Mouse (Mus musculus) heart, embryonic 13.5 days (tissue): ENCODE results near the gene Rnps1. TPM values are rescaled to one million over a fixed set of nuclear protein-coding genes. Genes with fewer than 3 reads are reported as not detected.
A peak's percentile ranks its signal among the peaks of the same experiment; 100 is the strongest.
"Not testable (repeated sequence)": the region's sequence is repeated elsewhere in the genome, so short reads cannot be mapped to it uniquely, and the experiment has no call there.

Experiments used
- ATAC-seq: fragments of 200-750 bp; cut with Nextera tagmentation; 2 replicates; pipeline ENCODE4 v1.8.0; 2017; ENCODE audit warnings: moderate TSS enrichment; ENCODE audit not compliant: insufficient number of reproducible peaks, low FRiP score, low TSS enrichment; ENCODE audit errors: extremely low read depth
- H3K27ac ChIP-seq: fragments of 300-500 bp; sonication (generic); replicated peaks from 2 replicates; pipeline ENCODE4 v1.5.1; 2015; ENCODE audit warnings: moderate library complexity, mild to moderate bottlenecking, inconsistent platforms
- H3K27me3 ChIP-seq: fragments of 300-500 bp; sonication (generic); replicated peaks from 2 replicates; pipeline ENCODE4 v1.6.1; 2015; ENCODE audit warnings: mild to moderate bottlenecking, inconsistent platforms
- H3K36me3 ChIP-seq: fragments of 300-500 bp; sonication (generic); 2 replicates; pipeline ENCODE4 v1.6.1; 2015; ENCODE audit warnings: mild to moderate bottlenecking, inconsistent platforms
- H3K4me1 ChIP-seq: fragments of 300-500 bp; sonication (generic); 2 replicates; pipeline ENCODE4 v1.6.1; 2015; ENCODE audit warnings: inconsistent platforms
- H3K4me2 ChIP-seq: fragments of 300-500 bp; sonication (generic); 2 replicates; pipeline ENCODE4 v1.6.1; 2015; ENCODE audit warnings: inconsistent platforms, mild to moderate bottlenecking, moderate library complexity
- H3K4me3 ChIP-seq: fragments of 300-500 bp; sonication (generic); 2 replicates; pipeline ENCODE4 v1.5.1; 2015; ENCODE audit warnings: moderate library complexity, mild to moderate bottlenecking, inconsistent platforms
- H3K9ac ChIP-seq: fragments of 300-500 bp; sonication (generic); 2 replicates; pipeline ENCODE4 v1.6.1; 2015; ENCODE audit warnings: inconsistent platforms, mild to moderate bottlenecking, moderate library complexity
- H3K9me3 ChIP-seq: fragments of 300-500 bp; sonication (generic); 2 replicates; pipeline ENCODE4 v1.6.1; 2016; ENCODE audit warnings: inconsistent platforms
- WGBS: fragments of 180-500 bp; shearing (Covaris S2); methylation state at CpG from one replicate; pipeline ENCODE4 v1.1.7; 2015; ENCODE audit warnings: mixed read lengths; 5-methylcytosine and 5-hydroxymethylcytosine counted together
- polyA plus RNA-seq: library from polyadenylated mRNA; unstranded; fragments of >200 nt; fragmentation: Nextera tagmentation; extraction: Ambion mirVana; gene quantifications from 2 replicates; pipeline ENCODE4 v1.2.1, GENCODE M21; 2015

Gene Rnps1
- polyA plus RNA-seq, 1 experiment from 2014 or later = 234 TPM

DNA sequence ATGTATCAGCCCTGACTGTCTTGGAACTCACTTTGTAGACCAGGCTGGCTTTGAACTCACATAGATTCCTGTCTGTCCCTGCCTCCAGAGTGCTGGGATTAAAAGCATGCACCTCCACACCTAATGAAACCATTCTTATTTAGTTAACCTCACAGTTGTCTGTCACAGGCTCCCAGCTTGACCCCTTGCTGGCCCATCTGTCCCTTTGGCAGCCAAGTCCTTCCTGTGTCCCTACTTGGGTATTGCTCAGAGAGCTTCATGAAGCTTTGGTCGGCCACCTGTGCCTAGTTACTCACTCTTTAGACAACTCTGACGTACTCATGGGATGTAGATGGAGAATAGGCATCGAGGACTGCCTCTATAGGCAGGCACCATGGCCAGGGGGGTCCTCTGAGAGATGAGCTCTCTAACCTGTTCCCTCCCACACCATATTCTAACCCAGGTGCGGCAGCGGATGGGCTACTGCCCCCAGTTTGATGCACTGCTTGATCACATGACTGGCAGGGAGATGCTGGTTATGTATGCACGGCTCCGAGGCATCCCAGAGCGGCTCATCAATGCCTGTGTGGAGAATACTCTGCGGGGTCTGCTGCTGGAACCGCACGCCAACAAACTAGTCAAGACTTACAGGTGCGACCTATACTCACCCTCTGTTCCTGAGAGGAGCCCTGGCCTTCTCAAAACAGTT is 7.1 kb upstream of the Rnps1 start:
- no peak overlapping the region for H3K4me3 ChIP-seq
- no peak overlapping the region for H3K27ac ChIP-seq
- ATAC-seq = no peak
- no peak overlapping the region for H3K9ac ChIP-seq
- no peaks in the 10 kb centered on the region for H3K27me3 ChIP-seq
- no peaks in the 10 kb centered on the region for H3K4me1 ChIP-seq
- 84% methylated on average over 12 of the region's 12 CpGs for WGBS
- H3K9me3 ChIP-seq = no peaks in the 10 kb centered on the region
- H3K4me2 ChIP-seq = no peak overlapping the region
- peaks cover 85% of the 10 kb centered on the region for H3K36me3 ChIP-seq

DNA sequence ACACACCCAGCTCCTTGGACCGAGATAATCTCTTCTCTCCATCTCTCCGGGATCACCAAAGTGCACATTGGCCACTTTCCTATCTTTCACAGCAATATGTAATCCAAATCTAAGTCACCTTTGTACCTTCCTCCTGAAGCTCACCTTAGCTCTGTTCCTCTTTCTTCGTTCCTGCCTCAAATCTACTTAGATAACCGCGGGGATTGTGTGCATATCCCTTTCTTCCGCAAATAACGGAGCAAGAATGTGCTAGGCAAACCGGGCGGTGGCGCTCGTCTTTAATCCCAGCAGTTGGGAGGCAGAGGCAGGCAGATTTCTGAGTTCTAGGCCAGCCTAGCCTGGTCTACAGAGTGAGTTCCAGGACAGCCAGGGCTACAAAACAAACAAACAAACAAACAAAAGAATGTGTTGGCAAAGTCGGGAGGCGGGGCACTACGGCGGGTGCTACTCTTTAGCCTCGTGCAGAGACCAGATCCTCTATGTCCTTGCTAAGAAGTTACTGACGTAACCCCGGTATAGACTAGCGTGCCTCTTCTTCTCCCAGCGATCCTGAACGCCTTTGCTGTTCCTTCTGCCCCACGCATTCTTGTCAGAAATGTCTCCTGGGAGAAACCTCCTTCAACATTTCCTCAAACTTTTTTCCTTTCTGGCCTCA is 681 bp upstream of the Rnps1 start:
- peaks cover 58% of the 10 kb centered on the region for H3K36me3 ChIP-seq
- H3K9me3 ChIP-seq = no peaks in the 10 kb centered on the region
- 0 out of 2 replicates have a peak, but pooled peaks have one; percentile 3 for ATAC-seq
- H3K4me2 ChIP-seq = peak overlapping the region; percentile 99
- 25% methylated on average over 22 of the region's 22 CpGs for WGBS
- no peaks in the 10 kb centered on the region for H3K27me3 ChIP-seq
- H3K4me3 ChIP-seq = peak overlapping the region; percentile 97
- H3K27ac ChIP-seq = peak overlapping the region; percentile 95
- H3K4me1 ChIP-seq = peaks cover 40% of the 10 kb centered on the region
- H3K9ac ChIP-seq = peak overlapping the region; percentile 90

DNA sequence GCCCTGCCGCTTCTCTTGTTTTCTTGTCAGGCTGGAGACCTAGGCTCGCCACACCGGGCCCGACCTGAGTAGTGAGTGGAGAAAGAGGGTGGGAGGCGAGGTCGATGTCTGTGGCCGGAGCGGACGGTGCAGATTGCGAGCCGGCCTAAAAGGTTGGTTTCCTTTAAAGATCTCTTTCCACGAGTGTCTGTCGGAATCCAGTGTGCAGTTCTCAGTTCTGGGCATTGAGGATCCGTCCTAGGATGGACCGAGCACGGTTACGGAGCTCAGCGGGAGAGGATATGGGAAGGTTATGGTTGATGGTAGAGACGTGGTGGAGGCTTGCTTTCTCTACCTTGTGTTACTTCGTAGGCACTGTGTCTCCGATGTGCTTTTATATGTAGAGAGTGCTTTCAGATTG is 646 bp downstream of the Rnps1 start:
- H3K4me1 ChIP-seq = peaks cover 40% of the 10 kb centered on the region
- H3K27me3 ChIP-seq = no peaks in the 10 kb centered on the region
- H3K36me3 ChIP-seq = peaks cover 58% of the 10 kb centered on the region
- under 1% methylated on average over 21 of the region's 21 CpGs for WGBS
- H3K4me2 ChIP-seq = peak overlapping the region; percentile 99
- H3K9ac ChIP-seq = peak overlapping the region; percentile 98
- no peak for ATAC-seq
- peak overlapping the region; percentile 97 for H3K4me3 ChIP-seq
- peak overlapping the region; percentile 95 for H3K27ac ChIP-seq
- no peaks in the 10 kb centered on the region for H3K9me3 ChIP-seq

DNA sequence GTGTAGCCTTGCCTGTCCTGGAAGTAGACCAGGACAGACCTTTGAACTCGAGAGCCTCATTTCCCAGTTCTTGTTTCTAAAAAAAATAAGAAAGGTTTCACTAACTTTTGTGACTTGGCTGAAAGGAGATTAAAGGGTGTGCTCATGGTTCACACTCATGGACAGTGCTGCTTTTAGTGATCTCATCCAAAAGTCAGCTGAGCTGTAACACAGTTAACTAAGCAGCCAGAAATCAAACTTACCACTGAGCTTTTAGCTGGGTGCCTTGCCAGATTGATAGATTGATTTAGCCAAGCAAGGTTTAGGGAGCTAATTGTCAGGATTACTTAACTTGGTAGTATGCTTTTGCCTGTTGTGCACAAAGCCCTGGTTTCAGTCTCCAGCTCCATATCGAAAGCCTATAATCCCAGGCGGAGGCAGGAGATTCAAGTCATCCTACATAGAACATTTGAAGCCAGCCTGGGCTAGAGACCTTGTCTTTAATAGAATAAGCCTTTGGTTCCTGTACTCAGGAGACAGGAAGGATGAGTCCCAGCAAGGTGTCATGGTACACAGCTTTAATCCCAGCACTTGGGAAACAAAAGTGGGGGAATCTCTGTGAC is 1.8 kb downstream of the Rnps1 start:
- Histone ChIP-seq H3K4me1 (peaks cover 40% of the 10 kb centered on the region), H3K27ac (no peak overlapping the region), H3K9me3 (no peaks in the 10 kb centered on the region), H3K27me3 (no peaks in the 10 kb centered on the region), H3K4me3 (peak overlapping the region; percentile 97), H3K9ac (peak overlapping the region; percentile 98), H3K4me2 (peak overlapping the region; percentile 99), H3K36me3 (peaks cover 58% of the 10 kb centered on the region)
- 81% methylated on average over 3 of the region's 3 CpGs for WGBS
- no peak for ATAC-seq

DNA sequence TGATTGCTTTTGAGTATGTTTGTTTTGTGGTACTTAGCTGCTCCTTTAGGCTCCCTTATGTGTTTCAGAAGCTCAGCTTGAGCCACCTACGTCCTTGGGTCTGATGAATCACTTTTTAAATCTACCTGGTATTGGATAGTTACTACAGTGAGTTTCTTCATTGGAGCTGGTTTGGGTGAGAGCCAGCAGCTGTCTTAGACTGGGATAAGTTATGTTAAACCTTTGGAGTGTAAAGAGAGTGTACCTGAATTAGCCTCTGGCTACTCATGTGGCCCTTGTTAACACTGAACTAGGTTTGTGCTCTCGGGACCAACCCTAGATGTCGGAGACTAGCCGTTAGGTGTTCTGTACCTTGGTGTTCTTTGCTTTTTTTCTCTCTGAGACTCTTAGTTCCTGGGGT is 8.7 kb downstream of the Rnps1 start:
- 87% methylated on average over 4 of the region's 4 CpGs for WGBS
- Histone ChIP-seq H3K9ac (no peak overlapping the region), H3K27ac (no peak overlapping the region), H3K27me3 (no peaks in the 10 kb centered on the region), H3K4me1 (peaks cover 13% of the 10 kb centered on the region), H3K9me3 (no peaks in the 10 kb centered on the region), H3K4me2 (no peak overlapping the region), H3K36me3 (peaks cover 74% of the 10 kb centered on the region), H3K4me3 (no peak overlapping the region)
- no peak for ATAC-seq

DNA sequence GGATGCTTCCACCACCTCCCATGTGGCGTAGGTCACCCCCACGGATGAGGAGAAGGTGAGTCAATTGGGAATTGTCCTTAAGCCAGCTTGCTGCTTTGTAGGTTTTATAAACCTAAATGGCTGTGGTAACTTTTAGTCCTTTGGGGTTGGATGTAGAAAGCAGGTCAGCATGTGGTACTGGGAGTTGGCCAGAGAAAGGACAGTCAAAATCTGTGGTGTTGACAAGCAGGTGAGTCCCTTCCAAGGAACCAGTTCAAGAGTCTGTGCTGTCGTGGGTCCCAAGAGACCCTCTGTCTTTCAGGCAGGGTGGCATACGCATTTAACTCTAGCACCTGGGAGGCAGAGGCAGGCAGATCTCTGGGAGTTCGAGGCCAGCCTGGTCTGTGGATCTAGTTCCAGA is 10.1 kb downstream of the Rnps1 start:
- Histone ChIP-seq H3K27me3 (no peaks in the 10 kb centered on the region), H3K9ac (no peak overlapping the region), H3K4me2 (no peak overlapping the region), H3K4me1 (peaks cover 24% of the 10 kb centered on the region), H3K4me3 (no peak overlapping the region), H3K9me3 (no peaks in the 10 kb centered on the region), H3K36me3 (peaks cover 60% of the 10 kb centered on the region), H3K27ac (no peak overlapping the region)
- 88% methylated on average over 5 of the region's 5 CpGs for WGBS
- ATAC-seq = no peak

DNA sequence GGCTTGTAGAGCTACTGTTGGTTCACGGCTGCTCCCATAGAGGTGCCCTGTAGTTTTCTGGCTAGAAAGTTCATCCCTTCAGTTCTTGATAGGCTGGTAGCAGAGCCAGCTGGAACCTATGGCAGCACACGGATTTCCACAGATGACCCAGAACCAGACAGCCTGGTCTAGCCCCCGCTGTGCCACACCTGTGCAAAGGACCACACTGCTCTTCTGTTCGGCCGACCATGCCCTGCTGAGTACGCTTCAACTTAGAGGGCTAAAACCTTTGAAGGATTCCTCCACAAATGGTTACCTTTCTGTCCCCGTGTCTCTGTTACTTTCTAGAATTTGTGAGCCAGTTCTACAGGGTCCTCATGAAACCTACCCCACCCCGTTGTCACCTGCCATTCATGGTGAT is 11.0 kb downstream of the Rnps1 start:
- not testable (repeated sequence) for ATAC-seq, H3K27me3 ChIP-seq, H3K4me3 ChIP-seq, H3K4me2 ChIP-seq, H3K27ac ChIP-seq, H3K9ac ChIP-seq, H3K9me3 ChIP-seq
- WGBS = 87% methylated on average over 6 of the region's 8 CpGs
- peaks cover 32% of the 10 kb centered on the region for H3K4me1 ChIP-seq
- H3K36me3 ChIP-seq = peaks cover 57% of the 10 kb centered on the region

DNA sequence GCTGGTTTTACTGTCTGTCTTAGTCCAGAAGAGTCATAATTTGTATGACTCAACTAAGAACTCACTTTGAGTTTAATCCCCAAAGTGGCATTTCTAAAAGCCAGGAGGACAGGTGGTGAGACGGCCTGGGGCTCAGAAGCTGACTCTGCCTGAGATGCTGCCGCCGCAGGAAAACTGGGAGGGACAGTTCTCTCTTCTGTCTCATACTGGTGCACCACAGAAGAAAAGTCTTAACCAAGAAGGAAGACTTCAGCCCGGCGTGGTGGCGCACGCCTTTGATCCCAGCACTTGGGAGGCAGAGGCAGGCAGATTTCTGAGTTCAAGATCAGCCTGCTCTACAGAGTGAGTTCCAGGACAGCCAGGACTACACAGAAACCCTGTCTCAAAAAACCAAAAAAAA is 11.5 kb downstream of the Rnps1 start:
- no peaks in the 10 kb centered on the region for H3K9me3 ChIP-seq
- peak overlapping the region; percentile 99 for H3K27ac ChIP-seq
- peaks cover 38% of the 10 kb centered on the region for H3K4me1 ChIP-seq
- WGBS = 88% methylated on average over 7 of the region's 7 CpGs
- peaks cover 55% of the 10 kb centered on the region for H3K36me3 ChIP-seq
- peak overlapping the region; percentile 86 for H3K4me3 ChIP-seq
- H3K4me2 ChIP-seq = peak overlapping the region; percentile 79
- H3K27me3 ChIP-seq = no peaks in the 10 kb centered on the region
- no peak for ATAC-seq
- peak overlapping the region; percentile 97 for H3K9ac ChIP-seq

DNA sequence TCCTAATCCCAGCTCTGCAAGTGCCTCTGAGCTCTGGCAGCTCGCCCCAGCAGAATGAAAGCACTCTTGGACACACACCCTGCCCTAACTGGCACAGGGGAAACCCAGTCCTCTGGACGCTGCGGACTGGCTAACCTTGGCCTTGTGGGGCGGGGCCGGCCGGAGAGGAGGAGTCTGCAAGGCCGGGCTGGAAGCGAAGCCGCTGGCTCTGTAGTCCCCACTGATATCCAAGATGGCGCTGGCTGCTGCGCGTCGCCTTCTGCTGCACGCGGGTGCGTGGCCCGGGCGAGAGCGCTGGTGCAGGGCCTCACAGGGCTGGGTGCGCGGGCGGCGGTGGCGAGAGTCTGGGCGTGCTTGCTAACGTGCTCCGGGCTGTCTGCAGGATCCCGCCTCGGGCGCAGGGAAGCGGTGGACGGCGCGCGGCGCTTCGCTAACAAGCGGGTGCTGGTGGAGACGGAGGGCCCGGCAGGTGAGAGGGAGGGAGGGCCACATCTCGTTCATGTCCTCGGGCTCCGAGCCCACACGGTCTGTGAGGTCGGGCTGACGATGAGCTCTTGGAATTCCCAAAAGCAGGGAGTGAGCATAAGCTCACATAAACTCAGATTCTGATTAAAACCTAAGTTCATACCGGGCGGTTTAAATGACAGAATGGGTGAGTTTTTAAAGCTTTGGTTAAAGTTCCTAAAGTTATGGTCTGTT is 12.3 kb downstream of the Rnps1 start, which contains the start of gene Eci1:
Eci1 (plus strand) TSS at position 171 of the 699 bp plus-strand sequence.
- WGBS = 1% methylated on average over 44 of the region's 48 CpGs
- Histone ChIP-seq H3K4me1 (peaks cover 39% of the 10 kb centered on the region), H3K27me3 (no peaks in the 10 kb centered on the region), H3K9me3 (no peaks in the 10 kb centered on the region), H3K9ac (peak within 1 kb of the TSS; percentile 97), H3K36me3 (peaks cover 50% of the 10 kb centered on the region), H3K4me2 (peak within 1 kb of the TSS; percentile 79), H3K4me3 (peak within 1 kb of the TSS; percentile 86), H3K27ac (peak within 1 kb of the TSS; percentile 99)
- peak; percentile 95 for ATAC-seq

DNA sequence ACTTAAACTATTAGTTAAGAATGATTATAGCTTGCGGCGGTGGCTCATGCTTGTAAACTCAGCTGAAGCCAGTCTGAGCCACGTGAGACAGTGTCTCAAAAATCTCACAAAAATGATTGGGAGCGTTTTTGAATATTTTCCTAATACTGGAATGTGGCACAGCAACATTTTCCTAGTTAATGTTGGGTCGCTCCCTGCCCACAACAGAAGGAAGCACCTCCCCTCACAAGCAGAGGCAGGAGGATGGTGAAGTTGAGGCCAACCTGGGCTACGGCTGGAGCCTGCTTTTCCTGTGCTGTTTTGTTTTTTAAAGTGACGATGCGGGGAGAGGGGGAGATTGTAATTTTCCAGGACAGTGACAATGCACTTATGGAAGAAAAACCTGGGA is 12.8 kb downstream of the Rnps1 start:
- peaks cover 39% of the 10 kb centered on the region for H3K4me1 ChIP-seq
- H3K9ac ChIP-seq = peak overlapping the region; percentile 97
- peak overlapping the region; percentile 79 for H3K4me2 ChIP-seq
- no peak for ATAC-seq
- H3K9me3 ChIP-seq = no peaks in the 10 kb centered on the region
- no peaks in the 10 kb centered on the region for H3K27me3 ChIP-seq
- 3% methylated on average over 8 of the region's 8 CpGs for WGBS
- H3K4me3 ChIP-seq = peak overlapping the region; percentile 86
- peaks cover 48% of the 10 kb centered on the region for H3K36me3 ChIP-seq
- peak overlapping the region; percentile 99 for H3K27ac ChIP-seq
